Mouse (Mus musculus): ENCODE data around the gene Ankrd6.

- TF ChIP-seq TAL1 (conservative IDR thresholded peaks at IDR 0.05; ENCODE audit: low read depth, low read length) (no peak; the same call in 1 of the 2 replicates), CTCF (IDR thresholded peaks at IDR 0.05; ENCODE audit: low read depth, low read length) (no peak), GATA1 (IDR thresholded peaks at IDR 0.05; ENCODE audit: borderline replicate concordance, low read length) (no peak), POLR2AphosphoS5 (IDR thresholded peaks at IDR 0.05; ENCODE audit: insufficient replicate concordance, low read depth, low read length) (no peak)
Observed at GRCm38 (mm10) chr4:32862751-32863446, 87.7 kb downstream of the Ankrd6 start.

Measured in G1E (cell line).